Mouse (Mus musculus) thymus, adult 2 months (tissue): ENCODE measurements around the gene Adgrv1.

Source experiments
- CTCF ChIP-seq: fragments of 200-500 bp; IDR thresholded peaks from 2 replicates; pipeline ENCODE4 v1.5.1; 2012; ENCODE audit warnings: mild to moderate bottlenecking, control low read depth, low read length, moderate library complexity, borderline replicate concordance; ENCODE audit not compliant: control insufficient read depth, poor library complexity, insufficient read depth; ENCODE audit errors: extremely low read depth
- POLR2A ChIP-seq: fragments of 200-500 bp; IDR thresholded peaks from 2 replicates; pipeline ENCODE4 v1.6.1; 2012; ENCODE audit warnings: mild to moderate bottlenecking, low read length, control low read depth, moderate library complexity; ENCODE audit not compliant: control insufficient read depth, poor library complexity, insufficient read depth; ENCODE audit errors: extremely low read depth

- TF ChIP-seq POLR2A (no peak), CTCF (no peak)
These were observed 456.9 kb downstream of the Adgrv1 start for GRCm38 (mm10) chr13:81176071-81176470.
